Mouse (Mus musculus) lung, embryonic 14.5 days (tissue): ENCODE measurements at regions not wholly inside any gene's neighbourhood (a gene's known extent, or its start where the extent isn't known, plus 50 kb on each side); places are given as distances from the start of the nearest gene placed in this dataset.

ENCODE experiments used
- ATAC-seq: fragments of 200-750 bp; cut with Nextera tagmentation; 2 replicates; pipeline ENCODE4 v1.8.0; 2017; ENCODE audit warnings: mild to moderate bottlenecking, moderate TSS enrichment, moderate library complexity; ENCODE audit not compliant: insufficient read depth
- DNase-seq: peaks from one replicate; pipeline ENCODE4 v3.0.0-alpha.2; 2015
- H3K27ac ChIP-seq: fragments of 300-500 bp; sonication (generic); 2 replicates; pipeline ENCODE4 v1.5.1; 2014; ENCODE audit warnings: low read depth, mild to moderate bottlenecking, moderate library complexity
- H3K27me3 ChIP-seq: fragments of 300-500 bp; sonication (generic); 2 replicates; pipeline ENCODE4 v1.6.1; 2014; ENCODE audit warnings: low read length, control low read depth; ENCODE audit not compliant: insufficient read depth
- H3K36me3 ChIP-seq: fragments of 300-500 bp; sonication (generic); 2 replicates; pipeline ENCODE4 v1.6.1; 2014; ENCODE audit warnings: control low read depth; ENCODE audit not compliant: insufficient read depth
- H3K4me1 ChIP-seq: fragments of 300-500 bp; sonication (generic); 2 replicates; pipeline ENCODE4 v1.6.1; 2014; ENCODE audit warnings: antibody characterized with exemption, control low read depth; ENCODE audit not compliant: insufficient read depth
- H3K4me2 ChIP-seq: fragments of 300-500 bp; sonication (generic); 2 replicates; pipeline ENCODE4 v1.6.1; 2014; ENCODE audit warnings: mild to moderate bottlenecking
- H3K4me3 ChIP-seq: fragments of 300-500 bp; sonication (generic); 2 replicates; pipeline ENCODE4 v1.5.1; 2014; ENCODE audit warnings: low read depth, low read length
- H3K9ac ChIP-seq: fragments of 300-500 bp; sonication (generic); 2 replicates; pipeline ENCODE4 v1.6.1; 2014
- H3K9me3 ChIP-seq: fragments of 300-500 bp; sonication (generic); 2 replicates; pipeline ENCODE4 v1.6.1; 2016; ENCODE audit warnings: low read depth, low read length, control low read depth
- CTCF ChIP-seq: IDR thresholded peaks from 2 replicates; pipeline ENCODE4 v1.5.1; 2016; ENCODE audit warnings: antibody characterized with exemption, low read depth
- WGBS: fragments of 180-500 bp; shearing (Covaris S2); extraction: QIAGEN DNeasy Blood & Tissue Kit; methylation state at CpG from one replicate; pipeline ENCODE4 v1.1.7; 2014; 5-methylcytosine and 5-hydroxymethylcytosine counted together

GRCm38 (mm10) chr14:79821352-79822010, 50.4 kb upstream of the Pcdh8 start:
- H3K27ac ChIP-seq: no peak overlapping the region
- WGBS: 60% methylated on average over 5 of the region's 5 CpGs
- no peaks in the 10 kb centered on the region for H3K36me3 ChIP-seq
- no peak overlapping the region for H3K4me2 ChIP-seq
- DNase-seq (no peak), ATAC-seq (no peak)
- no peak overlapping the region for H3K9ac ChIP-seq
- TF ChIP-seq CTCF: no peak
- H3K9me3 ChIP-seq: no peaks in the 10 kb centered on the region
- H3K4me1 ChIP-seq: no peaks in the 10 kb centered on the region
- H3K27me3 ChIP-seq: no peaks in the 10 kb centered on the region
- no peak overlapping the region for H3K4me3 ChIP-seq
